Mouse (Mus musculus): ENCODE results near the gene Ahnak. TPM values are rescaled to one million over a fixed set of nuclear protein-coding genes. Genes with fewer than 3 reads are reported as not detected.

Ahnak gene
- 10 to 100 TPM; 51.5 to 98.4 TPM for polyA plus RNA-seq (2017; shearing (Covaris generic))

DNA sequence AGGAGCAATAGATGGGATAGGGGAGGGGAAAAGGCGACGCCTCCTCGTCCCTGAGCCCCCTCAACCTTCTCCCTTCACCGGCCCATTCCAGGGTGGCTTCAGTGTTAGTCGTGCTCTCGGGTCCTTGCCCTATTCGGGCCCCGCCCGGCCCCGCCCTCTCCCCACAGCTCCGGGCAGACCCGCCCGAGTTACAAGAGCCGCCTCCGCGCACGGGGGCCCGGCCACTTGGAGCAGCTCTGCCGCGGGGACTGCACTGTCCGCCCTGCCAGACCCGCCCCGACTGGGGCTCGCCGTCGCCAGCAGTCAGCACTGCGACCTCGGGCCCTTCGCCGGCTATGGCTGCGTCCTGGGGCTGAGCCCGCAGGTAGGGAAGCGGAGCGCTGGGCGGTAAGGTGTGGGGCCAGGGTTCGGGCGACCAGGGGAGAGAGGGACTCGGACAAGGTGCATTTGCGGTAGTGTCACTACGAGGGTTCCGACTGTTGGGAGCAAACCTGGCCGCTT is at the start of gene Ahnak:
Gene Ahnak (plus strand): TSS at position 219 of the 501 bp plus-strand sequence.

DNA sequence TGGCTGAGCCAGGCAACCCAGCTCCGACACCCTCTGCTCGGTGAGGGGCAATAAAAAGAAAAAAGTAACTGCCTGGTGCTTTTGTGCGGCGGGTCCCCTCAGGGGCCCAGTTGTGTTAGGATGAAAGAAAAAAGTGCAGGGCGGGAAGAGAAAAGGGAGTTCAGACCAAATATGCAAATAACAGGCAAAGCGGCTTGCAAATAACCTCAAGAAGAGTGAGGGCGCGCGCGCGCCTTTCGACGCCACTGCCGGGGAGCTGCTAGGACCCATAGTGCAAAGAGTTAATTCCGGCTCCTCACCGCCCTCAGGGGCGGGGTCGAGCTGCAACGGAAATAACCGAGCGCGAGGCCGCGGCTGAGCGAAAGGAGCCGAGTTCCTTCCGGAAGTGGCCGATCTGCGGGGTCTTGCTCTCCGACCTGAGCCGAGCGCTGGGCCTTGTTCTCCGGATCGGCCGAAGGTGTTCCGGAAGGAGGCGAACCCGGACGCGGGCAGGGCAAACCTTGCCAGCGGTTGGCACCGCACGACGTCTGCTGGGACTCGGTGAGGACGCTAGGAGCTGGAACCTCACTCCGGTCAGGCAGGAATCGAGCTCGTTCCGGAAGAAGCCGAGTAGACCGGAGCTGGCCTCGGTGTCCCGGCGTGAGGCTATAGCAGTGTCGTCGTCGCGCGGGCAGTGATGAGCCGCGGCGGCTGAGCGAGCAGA is 47.4 kb upstream of the Ahnak start, which contains the start of gene Mta2:
Gene Mta2 (plus strand): TSS at position 361 of the 703 bp plus-strand sequence.

DNA sequence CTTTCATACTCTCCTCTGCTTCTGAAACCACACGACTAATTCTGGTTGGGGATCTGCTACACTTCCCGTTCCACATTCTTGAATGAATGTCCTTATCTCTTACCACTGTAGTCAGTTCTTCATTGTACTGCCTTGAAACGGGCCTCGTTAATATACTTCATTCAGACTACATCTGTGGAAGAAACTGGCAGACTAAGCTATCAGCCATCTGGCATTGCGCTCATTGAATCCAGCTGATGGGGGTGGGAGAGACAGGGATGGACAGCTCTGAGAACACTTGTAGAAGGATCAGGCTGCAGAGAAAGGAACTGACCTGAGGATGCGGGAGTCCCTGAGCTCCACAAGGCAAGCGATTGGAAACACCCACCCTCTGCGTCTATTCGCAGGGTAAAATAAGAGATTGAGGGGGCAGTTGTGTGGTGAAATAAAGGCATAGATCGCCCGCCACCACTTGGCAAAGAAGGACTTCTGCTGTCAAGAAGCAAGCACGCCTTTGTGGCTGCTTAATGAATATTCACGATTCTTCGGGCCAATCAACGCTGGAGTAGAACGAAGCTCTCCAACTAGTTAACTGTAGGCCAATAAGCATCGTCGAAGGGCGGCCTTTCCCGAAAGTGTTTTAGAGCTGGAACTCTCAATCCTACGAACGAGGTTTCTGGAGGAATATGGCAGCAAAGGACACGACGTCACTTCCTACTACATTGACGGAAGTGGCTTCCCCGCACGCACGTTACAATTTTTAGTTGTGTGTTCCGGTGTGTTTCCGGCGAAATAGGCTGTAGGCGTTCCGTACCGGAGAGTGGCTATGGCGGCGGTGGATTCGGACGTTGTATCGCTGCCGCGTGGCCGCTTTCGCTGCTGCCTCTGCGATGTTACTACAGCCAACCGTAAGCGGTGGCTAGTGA is 35.7 kb upstream of the Ahnak start, which contains the start of gene Tut1:
Gene Tut1 (plus strand): TSS at position 713 of the 905 bp plus-strand sequence.

DNA sequence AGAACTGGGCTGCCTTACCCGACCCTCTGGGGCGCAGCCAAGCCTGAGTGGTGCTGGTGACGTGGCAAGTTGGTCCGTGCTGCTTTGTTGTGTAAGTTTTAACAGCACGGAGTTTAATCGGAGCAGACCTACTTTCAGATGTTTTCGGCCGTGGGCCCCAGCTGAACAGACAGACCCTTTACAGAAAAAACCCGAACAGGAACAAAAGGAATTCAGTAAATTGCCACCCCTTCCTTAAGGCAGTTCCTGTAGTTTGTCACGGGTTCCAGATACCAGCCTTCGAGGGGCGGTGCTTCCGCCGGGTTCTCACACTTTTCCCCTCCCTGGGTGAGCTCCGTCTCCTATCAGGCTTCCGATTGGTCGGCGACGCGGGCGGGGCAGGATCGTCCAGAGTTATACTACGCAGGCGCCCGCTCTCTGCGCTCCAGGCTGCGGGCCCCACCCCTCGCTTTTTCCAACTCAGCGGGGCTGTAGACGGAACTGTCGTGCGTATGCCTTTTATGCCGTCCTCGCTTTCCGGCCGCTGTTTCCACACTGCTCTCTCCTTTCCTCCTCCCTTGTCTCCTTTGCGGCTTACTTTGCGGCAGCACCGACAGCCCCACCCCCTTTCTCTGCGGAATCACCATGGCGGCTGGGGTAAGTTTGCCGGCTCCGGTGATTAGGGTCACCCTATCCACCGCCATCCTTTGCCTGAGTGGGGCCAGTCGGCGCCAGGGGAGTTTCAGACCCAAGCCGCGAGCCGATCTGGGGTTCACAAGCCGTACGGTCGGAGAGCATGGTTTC is 22.3 kb upstream of the Ahnak start, which contains the start of gene Eef1g:
Gene Eef1g (plus strand): TSS at position 452 of the 783 bp plus-strand sequence.

DNA sequence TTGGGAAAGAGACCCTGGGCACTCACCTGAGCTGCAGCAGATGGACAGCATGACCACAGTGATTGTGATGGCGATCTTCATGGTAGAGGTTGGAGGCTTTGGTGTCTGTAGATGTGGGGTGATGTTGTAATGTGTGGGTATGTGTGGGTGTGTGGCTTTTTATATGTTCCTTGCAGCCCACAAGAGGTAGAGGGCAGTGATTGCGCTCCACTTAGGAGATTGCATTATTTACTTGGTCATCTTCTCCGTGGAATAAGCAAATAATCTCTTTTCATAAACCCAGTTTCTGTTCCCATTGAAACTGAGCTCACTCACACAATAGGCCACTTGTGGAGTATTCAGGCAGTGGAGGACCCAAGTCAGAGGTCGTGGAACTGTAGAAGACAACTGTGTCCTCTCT is 98.7 kb downstream of the Ahnak start, which contains the start of gene Scgb1a1:
Gene Scgb1a1 (minus strand): TSS at position 138 of the 400 bp plus-strand sequence.

Other genes starting within 250 kb of the Ahnak start
- gene 1700092M07Rik, start 248.6 kb upstream of the Ahnak start, polyA plus RNA-seq (2017; shearing (Covaris generic)) = under 1 TPM; 0.53 to 0.74 TPM
- gene Stx5a, start 247.9 kb upstream of the Ahnak start, polyA plus RNA-seq (2017; shearing (Covaris generic)) = 100 to 1,000 TPM; 143 to 165 TPM
- gene Nxf1, start 232.2 kb upstream of the Ahnak start, polyA plus RNA-seq (2017; shearing (Covaris generic)) = 100 to 1,000 TPM; 161 to 220 TPM
- 10 to 100 TPM; 90.9 to 99.6 TPM for gene Tmem223, start 218.3 kb upstream of the Ahnak start, polyA plus RNA-seq (2017; shearing (Covaris generic))
- gene Tmem179b, start 214.8 kb upstream of the Ahnak start, polyA plus RNA-seq (2017; shearing (Covaris generic)) = 100 to 1,000 TPM; 176 to 213 TPM
- 10 to 100 TPM; 12.9 to 19.2 TPM for gene Taf6l, start 202.9 kb upstream of the Ahnak start, polyA plus RNA-seq (2017; shearing (Covaris generic))
- 100 to 1,000 TPM; 144 to 188 TPM for gene Polr2g, start 190.7 kb upstream of the Ahnak start, polyA plus RNA-seq (2017; shearing (Covaris generic))
- 1 to 10 TPM; 2.1 to 2.7 TPM for gene Zbtb3, start 186.7 kb upstream of the Ahnak start, polyA plus RNA-seq (2017; shearing (Covaris generic))
- 10 to 100 TPM; 45.5 TPM for gene Ttc9c, start 170.0 kb upstream of the Ahnak start, polyA plus RNA-seq (2017; shearing (Covaris generic))
- gene Hnrnpul2, start 169.3 kb upstream of the Ahnak start, polyA plus RNA-seq (2017; shearing (Covaris generic)) = 10 to 100 TPM; 13.8 to 14.4 TPM
- gene AC129217.1, start 159.5 kb upstream of the Ahnak start, polyA plus RNA-seq (2017; shearing (Covaris generic)) = under 1 TPM in 1 of 2 experiments, not detected in 1; 0.89 TPM
- gene Bscl2, start 151.8 kb upstream of the Ahnak start, polyA plus RNA-seq (2017; shearing (Covaris generic)) = 100 to 1,000 TPM; 115 to 134 TPM
- gene Gng3, start 150.1 kb upstream of the Ahnak start, polyA plus RNA-seq (2017; shearing (Covaris generic)) = 1 to 10 TPM in 1 of 2 experiments, under 1 TPM in 1; 0.39 to 1.0 TPM
- under 1 TPM in 1 of 2 experiments, not detected in 1; 0.10 TPM for gene Lrrn4cl, start 138.5 kb upstream of the Ahnak start, polyA plus RNA-seq (2017; shearing (Covaris generic))
- 100 to 1,000 TPM; 155 to 175 TPM for gene Ubxn1, start 117.8 kb upstream of the Ahnak start, polyA plus RNA-seq (2017; shearing (Covaris generic))
- 100 to 1,000 TPM in 1 of 2 experiments, 10 to 100 TPM in 1; 79.3 to 105 TPM for gene Uqcc3, start 108.4 kb upstream of the Ahnak start, polyA plus RNA-seq (2017; shearing (Covaris generic))
- gene Lbhd1, start 105.6 kb upstream of the Ahnak start, polyA plus RNA-seq (2017; shearing (Covaris generic)) = 10 to 100 TPM; 81.7 to 89.2 TPM
- gene Gm49403, start 105.4 kb upstream of the Ahnak start, polyA plus RNA-seq (2017; shearing (Covaris generic)) = not detected
- 10 to 100 TPM; 53.7 to 60.3 TPM for gene 1810009A15Rik, start 100.4 kb upstream of the Ahnak start, polyA plus RNA-seq (2017; shearing (Covaris generic))
- gene Gm49416, start 100.4 kb upstream of the Ahnak start, polyA plus RNA-seq (2017; shearing (Covaris generic)) = not detected
- 10 to 100 TPM; 33.7 to 35.1 TPM for gene Ints5, start 96.3 kb upstream of the Ahnak start, polyA plus RNA-seq (2017; shearing (Covaris generic))
- 100 to 1,000 TPM in 1 of 2 experiments, 10 to 100 TPM in 1; 76.4 to 105 TPM for gene Ganab, start 91.2 kb upstream of the Ahnak start, polyA plus RNA-seq (2017; shearing (Covaris generic))
- gene B3gat3, start 68.9 kb upstream of the Ahnak start, polyA plus RNA-seq (2017; shearing (Covaris generic)) = 10 to 100 TPM; 32.7 to 61.4 TPM
- gene Rom1, start 59.9 kb upstream of the Ahnak start, polyA plus RNA-seq (2017; shearing (Covaris generic)) = 10 to 100 TPM in 1 of 2 experiments, 1 to 10 TPM in 1; 6.7 to 22.9 TPM
- 10 to 100 TPM; 65.5 to 86.4 TPM for gene Eml3, start 59.7 kb upstream of the Ahnak start, polyA plus RNA-seq (2017; shearing (Covaris generic))
- 100 to 1,000 TPM; 207 to 252 TPM for gene Mta2, start 47.4 kb upstream of the Ahnak start, polyA plus RNA-seq (2017; shearing (Covaris generic))
- gene Tut1, start 35.4 kb upstream of the Ahnak start, polyA plus RNA-seq (2017; shearing (Covaris generic)) = 10 to 100 TPM; 28.1 to 34.9 TPM
- gene Eef1g, start 22.2 kb upstream of the Ahnak start, polyA plus RNA-seq (2017; shearing (Covaris generic)) = 100 to 1,000 TPM; 243 to 311 TPM
- gene Scgb1a1, start 98.7 kb downstream of the Ahnak start, polyA plus RNA-seq (2017; shearing (Covaris generic)) = not detected
- 10 to 100 TPM; 24.2 to 24.7 TPM for gene Asrgl1, start 146.4 kb downstream of the Ahnak start, polyA plus RNA-seq (2017; shearing (Covaris generic))

Measured in activated CD4-positive, CD25-positive, alpha-beta regulatory T cell (primary cell).